Mouse (Mus musculus): ENCODE measurements around the gene Tbc1d23.
"Not testable (repeated sequence)": the region's sequence is repeated elsewhere in the genome, so short reads cannot be mapped to it uniquely, and the experiment has no call there.

The Tbc1d23 gene

DNA sequence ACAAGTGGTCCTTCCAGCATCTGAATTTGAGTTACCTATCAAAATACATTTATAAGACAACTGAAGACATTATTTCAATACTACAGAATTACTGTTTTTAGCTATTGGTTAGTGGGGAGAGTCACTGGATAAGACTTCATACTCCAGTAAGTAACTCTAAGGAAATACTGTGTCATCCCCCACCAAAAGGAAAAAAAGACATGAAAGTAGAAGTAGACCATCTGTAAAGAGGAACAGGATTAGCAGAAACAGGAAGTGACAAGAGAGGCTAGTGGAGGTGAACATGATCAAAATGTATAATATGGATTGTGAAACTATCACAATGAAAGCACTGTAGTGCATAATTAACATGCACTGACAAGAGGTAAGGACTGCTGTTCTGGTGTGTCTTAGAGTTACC is 15.3 kb downstream of the Tbc1d23 start:
- DNase-seq (ENCODE audit: low read depth, low spot score) = no peak

DNA sequence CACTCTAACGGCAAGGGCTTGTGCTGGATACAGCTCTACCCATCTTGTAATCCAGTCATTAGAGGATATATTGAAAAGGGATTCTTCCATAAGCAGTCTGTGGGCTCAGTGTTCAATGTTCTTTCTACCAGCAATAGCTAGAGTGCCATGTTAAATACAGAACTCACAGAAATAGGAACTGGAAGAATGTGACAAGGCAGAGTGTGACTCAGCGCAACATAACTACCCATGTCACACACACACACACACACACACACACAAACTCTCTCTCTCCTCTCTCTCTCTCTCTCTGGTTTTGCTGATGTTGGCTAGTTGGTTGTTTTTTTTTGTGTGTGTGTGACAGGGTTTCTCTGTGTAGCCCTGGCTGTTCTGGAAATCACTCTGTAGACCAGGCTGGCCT is 20.3 kb downstream of the Tbc1d23 start:
- no peak for DNase-seq (ENCODE audit: low read depth, low spot score)

DNA sequence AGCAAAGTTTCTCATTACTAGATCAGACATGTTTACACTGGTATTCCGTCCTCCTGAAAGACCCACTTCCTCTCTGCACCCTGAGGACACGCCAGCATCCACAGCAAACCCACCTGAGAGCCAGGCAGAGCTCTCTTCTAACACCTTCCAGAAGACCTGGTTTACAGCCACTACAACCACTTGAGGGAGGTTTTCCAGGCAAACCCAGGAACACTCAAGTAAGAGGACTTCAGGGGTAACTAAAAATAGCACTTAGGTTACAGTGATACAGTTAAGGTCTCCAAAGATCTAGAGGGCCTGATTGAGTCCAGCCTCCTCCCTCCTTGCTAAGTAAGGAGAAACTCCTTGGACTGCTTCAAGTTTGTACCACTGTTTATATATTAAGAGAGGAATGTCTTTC is 23.0 kb downstream of the Tbc1d23 start:
- no peak for DNase-seq (ENCODE audit: low read depth, low spot score)

DNA sequence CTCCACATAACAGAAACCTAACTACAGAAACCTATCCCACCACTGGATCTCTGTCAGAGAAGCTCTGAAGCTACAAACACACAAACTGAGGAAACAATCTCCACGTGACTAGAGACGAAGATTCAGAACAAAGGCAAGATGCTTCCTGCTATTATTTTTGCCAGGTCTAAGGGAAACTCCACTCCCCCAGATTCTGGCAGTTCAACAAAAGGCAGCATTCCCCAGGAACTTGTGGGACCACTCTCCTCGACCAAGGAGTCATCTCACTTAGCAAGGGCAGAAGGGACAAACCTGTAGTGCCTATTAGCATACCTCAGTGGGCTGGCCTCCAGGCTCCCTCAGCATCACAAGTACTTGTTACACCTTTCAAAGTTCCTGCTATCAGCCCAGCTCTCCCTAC is 34.0 kb downstream of the Tbc1d23 start:
- DNase-seq (ENCODE audit: low read depth, low spot score) = no peak

DNA sequence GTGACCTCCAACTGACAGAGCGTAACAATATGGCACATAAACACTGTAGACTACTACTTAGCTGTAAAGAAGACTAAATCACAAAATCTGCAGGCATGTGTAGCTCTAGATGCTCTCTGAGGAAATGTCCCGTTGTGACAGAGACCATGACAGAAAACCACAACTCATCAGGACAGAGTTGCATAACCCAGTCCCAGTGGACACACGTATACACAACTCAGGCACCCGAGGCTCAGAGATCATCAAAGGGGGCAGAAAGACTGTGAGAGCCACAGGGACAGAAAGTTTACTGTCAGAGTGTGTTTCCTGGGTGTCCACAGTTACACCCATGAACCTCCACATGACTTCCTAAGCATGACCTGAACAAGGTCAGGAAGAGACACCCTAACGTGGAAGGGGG is 34.7 kb downstream of the Tbc1d23 start:
- no peak for DNase-seq (ENCODE audit: low read depth, low spot score)

DNA sequence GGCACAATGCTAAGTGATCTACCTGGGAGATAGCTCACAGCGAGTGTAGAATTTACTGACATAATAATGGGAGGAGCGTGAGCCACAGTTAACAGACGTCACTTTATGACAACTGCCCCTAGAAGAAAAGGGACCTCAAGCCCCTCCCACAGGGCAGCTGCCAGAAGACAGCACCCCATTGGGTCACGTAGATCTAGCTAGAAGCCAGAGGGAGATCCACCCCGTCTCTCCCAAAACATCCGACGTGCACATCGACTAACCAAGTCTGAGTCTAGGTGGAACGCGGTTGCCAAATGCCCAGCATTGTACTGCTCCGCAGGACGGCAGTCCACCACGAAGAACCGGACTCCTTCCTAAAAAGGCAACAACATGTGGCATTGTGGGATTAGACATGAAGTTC is 40.1 kb downstream of the Tbc1d23 start:
- no peak for DNase-seq (ENCODE audit: low read depth, low spot score)

DNA sequence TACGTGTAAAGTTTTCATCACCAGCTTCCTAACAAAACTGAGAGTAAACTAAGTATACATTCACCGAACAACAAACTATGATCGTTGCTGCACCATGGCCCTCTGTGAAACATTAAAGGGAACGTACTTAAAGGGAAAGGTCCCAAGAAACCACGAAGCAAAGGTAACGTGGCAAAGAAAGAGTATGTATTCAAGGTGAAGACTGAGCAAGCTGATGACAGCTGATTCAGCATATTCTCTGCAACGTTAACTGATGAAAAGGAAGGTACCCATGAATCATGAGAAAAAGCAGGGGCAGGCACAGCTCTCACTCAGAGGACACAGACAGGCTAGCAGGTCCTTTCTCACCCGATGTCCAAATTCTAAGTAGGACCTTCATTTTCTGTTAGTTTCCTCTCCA is 40.9 kb downstream of the Tbc1d23 start:
- DNase-seq (ENCODE audit: low read depth, low spot score) = no peak

DNA sequence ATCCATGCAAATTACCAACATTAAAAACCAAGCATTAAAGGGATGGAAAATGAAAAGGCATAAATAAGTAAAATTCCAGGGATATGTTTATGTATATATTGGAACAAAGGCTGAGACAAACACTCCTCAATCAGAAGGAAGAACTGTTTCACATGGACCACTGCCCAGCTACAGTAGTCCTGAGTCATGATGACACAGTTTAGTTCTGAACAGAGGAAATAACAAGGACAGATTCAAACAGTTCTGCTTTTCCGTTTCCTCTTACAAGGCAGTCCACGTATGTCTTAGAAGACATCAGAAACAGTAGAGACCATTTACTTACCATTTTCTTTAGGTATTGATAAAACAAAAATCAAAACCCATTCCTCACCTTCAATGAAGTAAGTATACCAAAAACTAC is 41.8 kb downstream of the Tbc1d23 start:
- no peak for DNase-seq (ENCODE audit: low read depth, low spot score)

DNA sequence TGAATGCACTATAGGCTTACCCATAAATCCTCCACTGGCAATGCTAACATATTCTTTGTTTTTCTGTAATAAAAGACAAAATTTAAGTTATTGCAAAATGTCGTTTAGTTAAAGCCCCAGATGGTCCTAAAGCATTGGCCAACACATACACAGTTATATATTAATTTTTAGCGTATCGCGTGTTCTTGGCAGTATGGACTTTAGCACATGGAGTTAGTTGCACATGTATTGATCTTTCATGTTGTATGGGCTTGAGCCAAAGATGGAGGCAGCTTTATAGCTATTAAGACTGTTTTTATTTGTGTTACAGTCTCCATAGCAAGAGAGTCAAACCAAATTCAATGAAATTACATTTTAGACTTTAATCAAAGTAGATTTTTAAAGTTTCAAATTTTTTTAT is 44.7 kb downstream of the Tbc1d23 start:
- DNase-seq (ENCODE audit: low read depth, low spot score) = no peak

DNA sequence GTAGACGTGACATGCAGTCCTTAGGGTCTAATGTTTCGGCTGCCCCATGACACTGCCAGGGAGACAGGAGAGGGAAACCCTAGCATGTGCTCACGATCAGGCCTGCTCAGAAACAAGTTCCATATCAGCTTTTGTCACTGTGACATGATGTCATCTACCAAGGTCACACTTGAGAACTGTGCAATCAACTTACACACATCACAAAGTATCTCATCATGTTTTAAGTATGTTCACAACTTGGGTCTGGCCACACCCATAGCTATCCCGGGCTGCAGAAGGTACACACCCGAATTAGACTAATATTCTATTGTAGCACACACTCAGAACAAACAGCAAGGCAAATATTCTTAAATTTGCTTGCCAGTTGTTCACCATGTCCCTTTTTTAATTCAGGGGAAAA is 49.3 kb downstream of the Tbc1d23 start:
- DNase-seq (ENCODE audit: low read depth, low spot score) = no peak

DNA sequence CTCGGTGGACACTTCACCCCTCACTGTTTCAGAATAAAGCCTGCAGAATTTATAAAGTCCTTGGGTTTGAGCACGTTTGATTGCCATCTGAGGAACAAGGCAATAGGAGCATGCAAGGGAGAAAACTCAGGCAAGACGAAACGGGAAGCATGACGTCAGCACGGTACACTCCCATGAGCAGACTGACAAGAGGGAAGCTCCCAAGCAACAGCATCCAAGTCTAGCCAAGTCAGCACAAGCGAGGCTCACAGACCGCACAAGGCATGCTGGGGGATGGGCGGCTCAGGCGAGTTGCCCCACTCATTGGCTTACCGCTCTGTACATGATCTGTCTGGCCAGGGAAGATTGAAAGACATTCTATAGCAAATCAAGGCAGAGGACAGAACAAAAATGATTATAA is 50.1 kb downstream of the Tbc1d23 start:
- no peak for DNase-seq (ENCODE audit: low read depth, low spot score)

DNA sequence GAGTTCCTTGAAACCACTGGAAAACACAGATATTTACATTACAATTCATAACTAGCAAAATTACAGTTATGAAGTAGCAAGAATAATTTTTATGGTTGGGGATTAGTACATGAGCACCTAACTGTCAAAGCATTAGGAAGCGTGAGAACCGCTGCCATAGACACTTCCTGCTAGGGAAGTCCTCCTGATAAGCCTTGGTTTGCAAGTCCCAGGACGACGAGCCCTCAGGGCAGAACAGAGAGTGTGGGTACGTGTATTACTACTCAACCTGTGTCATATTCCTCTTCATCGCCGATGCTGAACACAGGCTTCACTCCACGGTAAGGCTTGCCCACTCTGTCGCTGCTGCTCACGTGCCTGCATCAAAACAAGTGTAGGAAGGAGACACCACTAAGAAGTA is 53.6 kb downstream of the Tbc1d23 start:
- DNase-seq (ENCODE audit: low read depth, low spot score) = no peak

DNA sequence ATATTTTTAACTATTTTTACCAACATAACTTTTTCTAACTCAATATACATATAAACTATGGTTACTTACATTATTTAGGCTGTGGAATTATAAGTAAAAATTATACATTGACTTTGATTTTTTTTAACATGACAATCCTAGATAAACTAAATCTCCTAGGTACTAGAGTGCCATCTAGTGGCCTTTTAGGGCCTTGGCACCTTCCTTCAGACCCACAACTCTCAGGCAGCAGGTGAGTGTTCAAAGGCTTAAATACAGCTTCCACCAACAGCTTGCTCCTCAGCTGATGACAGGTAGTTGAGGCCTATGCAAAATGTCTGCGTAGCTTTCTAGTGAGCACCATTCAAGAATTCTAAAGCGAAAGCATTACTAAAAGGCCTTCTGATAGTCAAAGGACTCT is 54.0 kb downstream of the Tbc1d23 start:
- peak; percentile 68 for DNase-seq (ENCODE audit: low read depth, low spot score)

DNA sequence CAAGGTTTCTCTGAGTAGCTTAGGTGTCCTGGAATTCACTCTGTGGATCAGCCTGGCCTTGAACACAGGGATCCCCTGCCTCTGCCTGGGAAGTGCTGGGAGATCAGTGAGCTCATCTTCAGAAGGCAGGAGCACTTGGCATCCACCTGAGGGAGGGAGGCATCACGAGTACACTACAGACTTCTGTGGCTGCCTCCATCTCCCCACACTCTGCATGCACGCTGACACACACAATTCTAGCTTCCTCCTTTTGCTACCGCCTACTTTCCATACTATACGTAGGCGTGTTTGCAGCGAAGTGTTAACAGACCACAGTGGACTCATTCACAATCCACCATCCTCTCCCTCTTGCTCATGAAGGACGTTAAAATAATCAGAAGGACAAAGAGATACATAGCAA is 55.0 kb downstream of the Tbc1d23 start:
- peak; percentile 10 for DNase-seq (ENCODE audit: low read depth, low spot score)

DNA sequence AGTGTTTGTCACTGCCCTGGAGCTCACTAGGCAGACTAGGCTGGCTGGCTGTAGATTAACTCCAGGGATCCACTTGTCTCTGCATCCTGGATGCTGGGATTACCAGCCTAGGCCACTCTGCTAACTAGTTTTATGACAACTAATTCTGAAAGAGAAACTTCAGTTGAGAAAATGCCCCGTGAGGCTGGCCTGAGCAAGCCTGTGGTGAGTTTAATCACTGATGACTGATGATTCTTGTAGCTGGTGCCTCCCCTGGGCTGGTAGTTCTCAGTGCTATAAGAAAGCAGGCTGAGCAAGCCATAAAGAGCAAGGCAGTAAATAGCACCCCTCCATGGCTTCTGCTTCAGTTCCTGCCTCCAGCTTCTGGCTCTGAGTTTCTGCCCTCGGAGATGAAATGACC is 55.6 kb downstream of the Tbc1d23 start:
- no peak for DNase-seq (ENCODE audit: low read depth, low spot score)

DNA sequence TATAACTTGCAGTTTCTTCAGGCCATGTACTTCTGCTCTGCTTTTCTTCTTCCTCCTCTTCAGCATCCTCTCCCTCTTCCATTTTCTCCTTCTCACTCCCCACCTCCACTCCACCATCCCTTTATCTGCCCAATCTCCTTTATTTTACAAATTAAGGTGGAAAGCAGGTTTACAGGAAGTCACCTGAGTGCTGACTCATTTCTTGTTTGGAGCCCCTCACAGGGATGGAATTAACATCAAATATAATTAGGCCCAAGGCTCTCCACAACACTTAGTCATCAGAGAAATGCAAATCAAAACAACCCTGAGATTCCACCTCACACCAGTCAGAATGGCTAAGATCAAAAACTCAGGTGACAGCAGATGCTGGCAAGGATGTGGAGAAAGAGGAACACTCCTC is 56.8 kb downstream of the Tbc1d23 start:
- DNase-seq (ENCODE audit: low read depth, low spot score) = not testable (repeated sequence)

DNA sequence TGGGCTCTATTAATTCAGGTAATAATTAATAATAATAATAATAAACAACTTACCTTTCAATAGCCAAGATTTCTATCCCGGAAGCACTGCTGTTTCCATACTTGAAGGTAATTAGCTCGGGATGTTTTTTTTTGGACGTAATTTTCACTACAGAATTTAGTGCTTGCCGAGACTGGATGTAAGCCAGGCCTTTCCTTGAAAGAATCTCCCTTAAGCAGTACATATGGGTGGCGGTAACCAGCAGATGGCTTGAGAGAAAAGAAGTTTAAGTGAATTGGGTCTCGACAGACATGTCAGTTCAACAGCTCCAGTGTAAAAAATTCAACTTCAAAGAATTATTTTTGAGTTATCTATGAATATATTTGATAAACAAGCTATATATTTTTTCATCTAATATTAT is 59.7 kb downstream of the Tbc1d23 start:
- no peak for DNase-seq (ENCODE audit: low read depth, low spot score)

DNA sequence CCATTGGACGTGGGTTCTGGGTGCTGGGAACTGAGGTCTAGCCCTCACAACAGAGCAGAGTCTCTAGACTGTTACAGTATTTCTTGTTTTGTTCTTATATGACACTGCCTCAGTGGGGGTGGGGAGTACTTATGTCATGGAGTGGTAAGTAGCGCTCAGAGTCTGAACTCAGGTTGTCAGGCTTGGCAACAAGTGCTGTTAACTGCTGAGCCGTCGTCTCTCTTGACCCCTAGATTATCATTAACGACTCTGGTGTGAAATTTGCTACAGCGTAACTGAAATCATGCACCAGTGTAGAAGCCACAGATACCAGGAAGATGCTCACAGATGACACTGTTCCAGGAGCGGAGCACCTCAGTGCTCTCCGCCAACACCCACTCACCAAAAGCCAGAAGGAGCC is 60.1 kb downstream of the Tbc1d23 start:
- no peak for DNase-seq (ENCODE audit: low read depth, low spot score)

DNA sequence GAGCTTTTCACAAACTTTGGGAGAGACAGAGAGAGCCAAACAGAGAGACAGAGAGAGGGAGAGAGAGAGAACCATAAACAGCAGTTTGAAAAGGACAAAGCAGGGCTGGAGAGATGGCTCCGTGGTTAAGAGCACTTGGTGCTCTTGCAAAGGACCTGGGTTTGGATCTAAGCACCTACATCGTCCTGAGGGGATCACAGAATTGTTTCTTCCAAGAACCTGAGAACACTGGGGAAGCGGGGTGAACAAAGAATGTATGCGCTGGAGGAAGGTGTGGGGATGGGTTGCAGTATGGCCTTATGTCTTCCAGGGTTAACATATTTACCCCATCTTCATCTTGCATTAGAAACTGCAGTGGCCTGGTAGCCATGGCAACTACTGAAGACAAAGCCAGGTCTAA is 63.1 kb downstream of the Tbc1d23 start:
- DNase-seq (ENCODE audit: low read depth, low spot score) = no peak

DNA sequence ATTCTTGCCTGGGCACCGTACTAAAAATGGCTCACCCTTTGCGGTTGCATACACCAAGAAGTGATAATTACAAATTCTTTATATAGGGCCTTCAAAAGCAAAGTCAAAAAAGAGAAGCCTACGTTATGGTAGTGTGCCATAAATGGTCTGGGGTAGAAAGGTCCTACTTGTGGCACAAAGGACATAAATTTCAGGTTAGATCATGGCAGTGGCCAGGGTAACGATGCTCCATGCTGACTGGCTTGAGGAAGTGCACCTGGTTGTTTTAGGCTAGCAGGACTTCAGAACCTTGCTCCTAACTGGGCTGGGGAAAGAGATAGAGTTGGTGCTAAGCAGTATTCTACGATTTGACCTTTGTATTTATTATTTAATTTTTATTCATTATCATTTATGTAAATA is 63.8 kb downstream of the Tbc1d23 start:
- DNase-seq (ENCODE audit: low read depth, low spot score) = no peak

DNA sequence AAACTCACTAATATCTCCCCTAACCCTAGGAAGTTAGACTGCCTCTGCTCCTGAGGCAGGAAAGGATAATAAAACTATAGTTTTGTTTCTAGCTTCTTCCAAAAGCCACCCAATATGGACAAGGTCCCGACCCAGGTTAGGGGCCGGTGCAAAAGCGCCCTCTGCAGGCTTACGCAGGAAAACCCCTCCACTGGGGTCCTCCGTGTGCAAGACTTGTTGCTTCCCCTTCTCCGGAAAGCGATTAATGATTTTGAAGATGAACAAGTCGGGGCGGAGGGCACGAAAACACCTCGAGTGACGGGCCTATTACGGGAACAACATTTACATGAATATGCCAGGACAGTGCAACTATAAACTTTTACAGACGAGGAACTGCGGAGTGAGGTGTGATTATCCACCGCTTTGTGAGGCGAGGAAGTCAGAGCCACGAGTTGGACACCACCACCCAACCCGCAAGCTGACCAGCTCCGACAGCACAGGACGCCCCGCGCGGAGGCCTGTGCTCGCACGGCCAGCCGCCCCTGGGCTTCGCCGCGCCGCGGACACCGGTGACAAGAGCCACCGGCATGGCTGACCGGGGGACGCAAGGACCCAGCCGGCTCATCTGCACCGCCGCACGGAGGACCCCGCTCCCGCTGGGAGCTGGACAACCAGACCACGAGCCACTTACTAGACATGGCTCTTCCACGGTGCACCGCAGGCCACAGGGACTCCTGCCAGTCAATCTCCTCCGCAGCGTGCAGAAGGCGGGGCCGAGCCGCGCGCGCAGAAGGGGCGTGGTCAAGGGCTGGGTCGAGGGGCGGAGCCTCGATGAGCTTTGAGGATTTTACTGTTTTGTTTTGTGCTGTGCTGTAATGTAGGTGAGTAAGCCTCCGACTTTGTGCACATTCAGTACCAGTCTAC is 64.4 kb downstream of the Tbc1d23 start, which contains the start of gene Nit2:
TSS of gene Nit2 (minus strand) at position 731 of the 903 bp plus-strand sequence.
- peak; percentile 92 for DNase-seq (ENCODE audit: low read depth, low spot score)

DNA sequence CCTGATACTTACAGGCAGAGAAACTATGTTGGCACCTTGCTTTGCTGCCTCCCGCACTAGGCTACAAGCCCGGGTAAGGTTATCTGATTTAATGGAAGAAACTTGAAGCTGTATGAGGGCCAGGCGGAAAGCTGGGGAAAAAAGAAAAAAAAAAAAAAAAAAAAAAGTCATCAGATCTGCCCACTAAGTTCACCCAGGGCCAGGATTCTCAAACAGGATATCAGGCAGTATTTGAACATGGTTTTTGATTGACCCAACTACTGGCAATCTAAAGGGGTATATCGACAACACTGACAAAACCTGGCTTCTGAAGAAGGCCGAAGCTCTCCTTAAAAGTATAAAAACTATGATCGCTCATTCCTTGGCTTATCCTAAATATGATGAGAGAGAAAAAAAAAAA is 65.2 kb downstream of the Tbc1d23 start:
- DNase-seq (ENCODE audit: low read depth, low spot score) = no peak

DNA sequence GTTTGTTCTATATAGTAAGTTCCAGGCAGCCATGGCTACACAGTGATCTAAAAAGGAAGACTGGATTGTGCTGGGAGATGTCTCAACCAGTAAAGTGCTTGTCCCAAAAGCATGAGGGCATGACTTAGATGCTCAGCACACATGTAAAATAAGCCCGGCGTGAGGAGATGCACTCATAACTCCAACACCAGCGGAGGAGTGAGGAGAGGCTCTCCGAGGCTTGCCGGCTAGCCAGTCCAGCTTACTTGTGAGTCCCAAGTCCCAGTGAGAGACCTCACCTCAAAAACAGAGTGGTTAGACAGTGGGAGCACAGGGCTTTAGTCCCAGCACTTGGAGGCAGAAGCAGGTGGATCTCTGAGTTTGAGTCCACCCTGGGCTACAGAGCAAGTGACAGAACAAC is 66.1 kb downstream of the Tbc1d23 start:
- no peak for DNase-seq (ENCODE audit: low read depth, low spot score)

DNA sequence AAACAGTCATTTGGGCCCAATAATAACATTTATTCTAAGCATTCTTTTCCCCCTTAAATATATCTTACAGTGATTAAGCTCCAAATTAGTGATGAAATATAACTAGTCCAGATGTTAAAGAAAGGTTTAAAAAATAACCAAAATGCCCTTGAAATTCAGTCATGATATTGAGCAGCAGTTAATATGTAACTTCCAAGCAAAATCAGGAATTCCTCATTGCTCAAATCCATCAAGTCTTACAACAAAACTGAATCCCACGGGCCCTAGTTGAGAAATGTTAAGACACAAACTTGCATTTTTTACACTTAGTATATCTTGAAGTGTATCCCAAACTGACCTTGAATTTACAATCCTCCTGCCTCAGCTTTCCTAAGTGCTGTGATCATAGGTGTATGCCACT is 67.6 kb downstream of the Tbc1d23 start:
- no peak for DNase-seq (ENCODE audit: low read depth, low spot score)
